Mouse (Mus musculus): ENCODE data around the gene Rasgrp2. TPM values are rescaled to one million over a fixed set of nuclear protein-coding genes. Genes with fewer than 3 reads are reported as not detected.

The Rasgrp2 gene
- polyA plus RNA-seq (2017; shearing (Covaris generic)) = 115 TPM

GRCm38 (mm10) chr19:6399285-6400095 is at the start of gene Rasgrp2:
Gene Rasgrp2, plus strand, starts transcription at chr19:6399340.

DNA sequence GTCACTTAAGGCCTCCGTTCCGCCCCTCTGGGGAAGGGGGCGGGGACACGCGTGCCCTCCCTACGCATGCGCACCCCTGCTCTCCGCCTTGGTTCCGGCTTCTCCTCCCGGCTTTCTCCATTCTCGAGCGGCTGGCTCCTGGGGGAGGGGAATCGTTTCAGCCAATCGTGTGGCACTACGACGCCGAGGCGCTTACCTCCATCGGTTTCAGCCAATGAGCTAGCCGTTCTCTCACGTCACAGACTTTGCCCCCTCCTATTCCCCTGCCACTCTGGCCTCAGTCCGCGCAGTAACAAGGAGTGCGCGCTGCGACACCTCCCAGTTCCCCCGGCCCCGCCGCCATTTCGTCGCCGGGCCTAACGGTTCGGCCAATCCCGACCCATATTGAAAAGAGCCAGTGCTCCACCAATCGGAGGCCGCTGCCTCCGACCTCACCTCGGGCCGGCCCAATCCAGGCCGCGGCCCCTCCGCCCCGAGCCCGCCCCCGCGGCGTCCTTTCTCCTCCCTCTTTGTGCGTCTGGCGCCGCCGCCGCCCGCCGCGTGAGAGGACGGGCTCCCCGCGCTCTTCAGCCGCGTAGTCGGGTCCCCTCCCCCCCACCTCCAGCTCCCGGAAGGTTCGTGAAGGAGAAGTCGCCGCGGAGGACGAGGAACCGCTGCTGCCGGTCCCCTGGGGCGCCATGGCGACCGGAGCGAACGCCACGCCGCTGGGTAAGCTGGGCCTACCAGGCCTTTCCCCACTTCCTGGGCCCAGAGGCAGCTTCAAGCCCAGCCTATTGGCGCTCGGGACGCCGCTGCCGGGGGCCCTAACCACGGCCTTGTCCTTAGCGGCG is 35.5 kb upstream of the Rasgrp2 start, which contains the start of gene Sf1:
Gene Sf1, plus strand, starts transcription at position 280 of the 830 bp plus-strand sequence.

DNA sequence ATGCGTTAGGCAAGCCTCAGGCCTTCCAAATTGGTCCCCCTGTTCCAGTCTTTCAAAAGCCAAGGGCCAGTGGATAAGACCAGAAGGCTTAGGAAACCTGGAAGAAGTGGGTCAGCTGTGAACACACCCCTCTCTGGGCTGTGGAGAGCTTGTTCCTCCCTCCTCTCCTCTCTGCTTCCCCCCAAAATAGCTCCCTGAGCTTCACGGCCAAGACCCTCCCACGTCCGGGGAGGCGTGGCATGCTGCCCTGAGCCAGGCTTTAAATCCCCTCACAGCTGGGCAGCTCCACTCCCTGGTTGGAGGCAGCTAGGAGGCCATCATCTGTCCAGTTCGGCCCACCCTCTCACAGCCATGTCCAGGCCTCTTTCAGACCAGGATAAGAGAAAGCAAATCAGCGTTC is 15.0 kb upstream of the Rasgrp2 start, which contains the start of gene Pygm:
Gene Pygm, plus strand, starts transcription at position 272 of the 400 bp plus-strand sequence.

DNA sequence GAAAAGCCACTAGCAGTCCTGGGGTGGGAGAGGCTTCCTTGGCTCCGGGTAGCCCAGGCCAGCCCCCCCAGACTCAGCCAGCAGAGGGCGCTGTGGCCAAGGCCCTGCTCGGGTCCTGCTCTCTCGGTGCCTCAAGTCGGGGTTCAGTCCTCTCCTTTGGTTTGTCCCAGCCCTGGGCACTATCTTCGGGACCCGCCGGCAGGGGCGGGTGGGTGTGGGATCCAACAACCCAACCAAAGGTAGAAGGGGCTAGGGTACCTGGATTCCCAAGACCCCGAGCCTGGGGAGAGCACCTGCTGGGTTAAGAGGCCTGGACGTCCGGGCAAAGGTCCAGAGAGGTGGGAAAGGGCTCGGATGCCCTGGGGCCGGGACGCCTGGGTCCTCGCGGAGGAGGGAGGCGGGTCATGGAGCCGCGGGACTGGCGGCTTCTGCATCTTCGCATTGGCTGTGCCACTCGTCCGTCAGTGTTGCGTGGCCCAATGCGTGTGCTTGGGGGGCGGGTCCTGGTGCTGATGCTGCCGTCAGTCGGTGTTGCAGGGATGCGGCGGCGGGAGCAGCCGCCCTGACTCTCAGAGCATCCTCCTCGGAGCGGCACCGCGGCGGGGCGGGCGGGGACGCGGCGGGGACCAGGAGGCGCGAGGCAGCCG is 19.2 kb downstream of the Rasgrp2 start, which contains the start of gene Nrxn2:
Gene Nrxn2, plus strand, starts transcription at position 499 of the 647 bp plus-strand sequence.

Other genes starting within 250 kb of the Rasgrp2 start
- not detected for gene Majin, start 215.0 kb upstream of the Rasgrp2 start, polyA plus RNA-seq (2017; shearing (Covaris generic))
- not detected for gene Gpha2, start 173.0 kb upstream of the Rasgrp2 start, polyA plus RNA-seq (2017; shearing (Covaris generic))
- 10.3 TPM for gene Ppp2r5b, start 163.5 kb upstream of the Rasgrp2 start, polyA plus RNA-seq (2017; shearing (Covaris generic))
- gene Atg2a, start 157.7 kb upstream of the Rasgrp2 start, polyA plus RNA-seq (2017; shearing (Covaris generic)) = 47.3 TPM
- gene Ehd1, start 122.6 kb upstream of the Rasgrp2 start, polyA plus RNA-seq (2017; shearing (Covaris generic)) = 26.2 TPM
- gene Cdc42bpg, start 92.9 kb upstream of the Rasgrp2 start, polyA plus RNA-seq (2017; shearing (Covaris generic)) = 0.18 TPM
- 66.7 TPM for gene Men1, start 64.4 kb upstream of the Rasgrp2 start, polyA plus RNA-seq (2017; shearing (Covaris generic))
- gene Map4k2, start 58.2 kb upstream of the Rasgrp2 start, polyA plus RNA-seq (2017; shearing (Covaris generic)) = 114 TPM
- 239 TPM for gene Sf1, start 35.6 kb upstream of the Rasgrp2 start, polyA plus RNA-seq (2017; shearing (Covaris generic))
- 4.6 TPM for gene Pygm, start 14.9 kb upstream of the Rasgrp2 start, polyA plus RNA-seq (2017; shearing (Covaris generic))
- not detected for gene Nrxn2, start 19.4 kb downstream of the Rasgrp2 start, polyA plus RNA-seq (2017; shearing (Covaris generic))
- not detected for gene Slc22a12, start 143.7 kb downstream of the Rasgrp2 start, polyA plus RNA-seq (2017; shearing (Covaris generic))

Data from activated CD4-positive, CD25-positive, alpha-beta regulatory T cell, adult 9 weeks (primary cell).